Mouse (Mus musculus) neural tube, embryonic 14.5 days (tissue): ENCODE results near the gene Foxc1. TPM values are rescaled to one million over a fixed set of nuclear protein-coding genes. Genes with fewer than 3 reads are reported as not detected.

Experiments
- ATAC-seq: fragments of 200-750 bp; cut with Nextera tagmentation; 2 replicates; pipeline ENCODE4 v1.8.0; 2017; ENCODE audit warnings: low read depth, mild to moderate bottlenecking, moderate TSS enrichment, moderate library complexity
- H3K27ac ChIP-seq: fragments of 300-500 bp; sonication (generic); 2 replicates; pipeline ENCODE4 v1.5.1; 2014; ENCODE audit warnings: low read depth, mild to moderate bottlenecking, control low read depth, low read length, moderate library complexity, mixed read lengths
- H3K27me3 ChIP-seq: fragments of 300-500 bp; sonication (generic); 2 replicates; pipeline ENCODE4 v1.6.1; 2014; ENCODE audit warnings: low read length; ENCODE audit not compliant: control insufficient read depth, insufficient read depth
- H3K36me3 ChIP-seq: fragments of 300-500 bp; sonication (generic); 2 replicates; pipeline ENCODE4 v1.6.1; 2014; ENCODE audit warnings: low read length, mixed read lengths; ENCODE audit not compliant: control insufficient read depth, insufficient read depth
- H3K4me1 ChIP-seq: fragments of 300-500 bp; sonication (generic); 2 replicates; pipeline ENCODE4 v1.6.1; 2014; ENCODE audit warnings: low read length; ENCODE audit not compliant: control insufficient read depth, insufficient read depth
- H3K4me2 ChIP-seq: fragments of 300-500 bp; sonication (generic); 2 replicates; pipeline ENCODE4 v1.6.1; 2014; ENCODE audit warnings: mild to moderate bottlenecking, low read depth, low read length, control low read depth
- H3K4me3 ChIP-seq: fragments of 300-500 bp; sonication (generic); 2 replicates; pipeline ENCODE4 v1.5.1; 2014; ENCODE audit warnings: low read depth, low read length, control low read depth, mixed read lengths
- H3K9ac ChIP-seq: fragments of 300-500 bp; sonication (generic); replicated peaks from 2 replicates; pipeline ENCODE4 v1.6.1; 2014; ENCODE audit warnings: low read depth, mild to moderate bottlenecking, control low read depth, low read length, mixed read lengths
- H3K9me3 ChIP-seq: fragments of 300-500 bp; sonication (generic); 2 replicates; pipeline ENCODE4 v1.6.1; 2016; ENCODE audit warnings: low read length; ENCODE audit not compliant: control insufficient read depth
- WGBS: fragments of 180-500 bp; shearing (Covaris S2); extraction: QIAGEN DNeasy Blood & Tissue Kit; methylation state at CpG from one replicate; pipeline ENCODE4 v1.1.7; 2014; 5-methylcytosine and 5-hydroxymethylcytosine counted together
- polyA plus RNA-seq: library from polyadenylated mRNA; unstranded; fragments of >200 nt; fragmentation: Nextera tagmentation; extraction: Ambion mirVana; gene quantifications from 2 replicates; pipeline ENCODE4 v1.2.1, GENCODE M21; 2014

The Foxc1 gene
- polyA plus RNA-seq, 1 experiment from 2014 or later, result 0.50 TPM

DNA sequence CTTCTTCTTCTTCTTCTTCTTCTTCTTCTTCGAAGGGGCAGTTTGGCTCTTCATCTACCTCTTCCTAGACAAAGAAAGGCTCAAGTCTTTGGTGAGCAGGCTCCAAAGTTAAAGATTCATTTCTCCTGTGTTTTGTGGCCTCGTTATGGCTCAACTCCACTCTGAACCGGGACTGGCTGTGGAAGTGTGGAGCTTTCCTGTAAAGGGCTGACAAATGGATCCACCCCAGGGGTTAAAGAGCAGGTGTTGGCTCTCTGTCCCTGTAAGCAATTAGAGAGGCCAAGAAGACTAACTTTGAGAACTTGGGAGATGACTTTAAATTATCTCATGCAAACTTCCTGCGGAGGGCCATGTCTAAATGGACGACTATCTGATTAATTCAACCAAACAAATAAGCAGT lies 4.0 kb upstream of the Foxc1 start:
- Histone ChIP-seq H3K9me3 (no peaks in the 10 kb centered on the region), H3K27me3 (peaks cover 62% of the 10 kb centered on the region), H3K36me3 (no peaks in the 10 kb centered on the region), H3K4me1 (peaks cover 16% of the 10 kb centered on the region), H3K4me3 (no peak overlapping the region), H3K27ac (no peak overlapping the region), H3K4me2 (no peak overlapping the region), H3K9ac (no peak overlapping the region)
- no peak for ATAC-seq
- WGBS, result 8% methylated on average over 5 of the region's 5 CpGs

DNA sequence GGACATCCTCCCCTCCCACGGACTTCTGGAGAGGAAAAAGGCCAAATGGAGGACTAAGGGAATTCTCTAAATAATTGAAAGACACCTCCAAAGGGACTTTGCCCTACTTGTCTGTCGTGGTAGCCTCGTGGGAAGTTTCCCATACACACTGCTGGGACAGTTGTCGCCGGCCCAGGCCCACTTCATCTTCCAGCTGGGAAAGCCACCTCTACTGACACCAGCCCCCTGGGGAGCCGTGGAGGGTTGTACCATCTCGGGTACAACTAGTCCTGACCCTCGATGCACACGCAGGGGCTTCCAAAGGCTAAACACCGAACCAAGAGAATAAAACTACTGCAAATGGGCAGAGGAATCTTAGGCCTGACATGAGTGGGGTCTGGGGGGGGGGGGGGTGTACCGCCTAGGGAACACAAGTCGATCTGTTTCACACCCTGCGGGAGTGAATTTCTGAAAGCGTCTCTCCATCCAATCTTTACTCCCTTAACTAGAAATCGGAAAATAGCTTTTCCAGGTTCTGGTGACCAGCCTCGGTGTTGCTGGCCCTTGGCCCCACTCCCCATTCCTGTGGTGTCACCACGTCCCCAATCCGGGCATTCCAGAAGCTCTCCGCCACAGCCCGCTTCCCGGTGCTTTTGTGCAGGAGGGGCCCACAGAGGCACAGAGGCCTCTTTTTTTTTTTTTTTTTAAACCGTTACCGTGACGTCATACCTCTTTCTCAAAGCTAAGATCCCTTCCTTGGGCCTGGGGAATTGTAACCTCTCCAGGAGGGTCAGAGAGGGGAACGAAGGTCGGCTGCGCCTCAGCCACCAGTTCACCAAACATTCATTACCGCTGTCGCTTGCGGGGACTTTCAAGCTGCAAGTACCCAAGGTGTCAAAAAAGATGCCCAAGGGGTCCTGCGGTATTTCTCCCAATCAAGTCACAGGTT lies 3.0 kb upstream of the Foxc1 start:
- under 1% methylated on average over 31 of the region's 31 CpGs for WGBS
- Histone ChIP-seq H3K9ac (no peak overlapping the region), H3K4me3 (no peak overlapping the region), H3K27ac (no peak overlapping the region), H3K4me1 (peaks cover 16% of the 10 kb centered on the region), H3K4me2 (no peak overlapping the region), H3K9me3 (no peaks in the 10 kb centered on the region), H3K36me3 (no peaks in the 10 kb centered on the region), H3K27me3 (peaks cover 70% of the 10 kb centered on the region)
- no peak for ATAC-seq

GRCm38 (mm10) chr13:31804571-31804970 lies 1.9 kb upstream of the Foxc1 start:
- Histone ChIP-seq H3K9ac (no peak overlapping the region), H3K27me3 (peaks cover 65% of the 10 kb centered on the region), H3K9me3 (no peaks in the 10 kb centered on the region), H3K4me2 (no peak overlapping the region), H3K4me3 (no peak overlapping the region), H3K36me3 (no peaks in the 10 kb centered on the region), H3K4me1 (peaks cover 16% of the 10 kb centered on the region), H3K27ac (no peak overlapping the region)
- WGBS, result 1% methylated on average over 7 of the region's 7 CpGs
- ATAC-seq, result no peak

GRCm38 (mm10) chr13:31805831-31806427 lies 504 bp upstream of the Foxc1 start:
- no peak overlapping the region for H3K9ac ChIP-seq
- no peaks in the 10 kb centered on the region for H3K9me3 ChIP-seq
- peaks cover 66% of the 10 kb centered on the region for H3K27me3 ChIP-seq
- peaks cover 16% of the 10 kb centered on the region for H3K4me1 ChIP-seq
- no peaks in the 10 kb centered on the region for H3K36me3 ChIP-seq
- H3K4me2 ChIP-seq, result peak overlapping the region; percentile 51
- peak; percentile 8; the same call in 1 of the 2 replicates for ATAC-seq
- no peak overlapping the region for H3K27ac ChIP-seq
- under 1% methylated on average over 31 of the region's 34 CpGs for WGBS
- H3K4me3 ChIP-seq, result peak overlapping the region; percentile 34

- H3K27me3 ChIP-seq, result peaks cover 63% of the 10 kb centered on the region
- no peaks in the 10 kb centered on the region for H3K9me3 ChIP-seq
- peaks cover 10% of the 10 kb centered on the region; the same call in 1 of the 2 replicates for H3K4me1 ChIP-seq
- H3K9ac ChIP-seq, result peak overlapping the region; percentile 50
- peak overlapping the region; percentile 51 for H3K4me2 ChIP-seq
- peak; percentile 29; the same call in 1 of the 2 replicates for ATAC-seq
- WGBS, result under 1% methylated on average over 80 of the region's 101 CpGs
- H3K27ac ChIP-seq, result peak overlapping the region; percentile 69
- H3K36me3 ChIP-seq, result no peaks in the 10 kb centered on the region
- peak overlapping the region; percentile 34 for H3K4me3 ChIP-seq
These were observed 680 bp downstream of the Foxc1 start for GRCm38 (mm10) chr13:31806890-31807735.

DNA sequence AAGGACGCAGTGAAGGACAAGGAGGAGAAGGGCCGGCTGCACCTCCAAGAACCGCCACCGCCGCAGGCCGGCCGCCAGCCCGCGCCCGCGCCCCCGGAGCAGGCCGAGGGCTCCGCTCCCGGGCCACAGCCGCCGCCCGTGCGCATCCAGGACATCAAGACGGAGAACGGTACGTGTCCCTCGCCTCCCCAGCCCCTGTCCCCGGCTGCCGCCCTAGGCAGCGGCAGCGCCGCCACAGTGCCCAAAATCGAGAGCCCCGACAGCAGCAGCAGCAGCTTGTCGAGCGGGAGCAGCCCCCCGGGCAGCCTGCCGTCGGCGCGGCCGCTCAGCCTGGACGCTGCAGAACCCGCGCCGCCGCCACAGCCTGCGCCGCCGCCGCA lies 1.3 kb downstream of the Foxc1 start:
- peak overlapping the region; percentile 50 for H3K9ac ChIP-seq
- H3K9me3 ChIP-seq, result no peaks in the 10 kb centered on the region
- H3K4me2 ChIP-seq, result 0 out of 2 replicates have a peak overlapping the region, but pooled peaks have one; percentile 14
- WGBS, result under 1% methylated on average over 45 of the region's 47 CpGs
- no peaks in the 10 kb centered on the region for H3K36me3 ChIP-seq
- peak; percentile 1; the same call in 1 of the 2 replicates for ATAC-seq
- H3K4me1 ChIP-seq, result peaks cover 10% of the 10 kb centered on the region; the same call in 1 of the 2 replicates
- peak overlapping the region; percentile 55; the same call in 1 of the 2 replicates for H3K27ac ChIP-seq
- peak overlapping the region; percentile 34 for H3K4me3 ChIP-seq
- peaks cover 65% of the 10 kb centered on the region for H3K27me3 ChIP-seq

- WGBS, result 0% methylated on average over 58 of the region's 73 CpGs
- Histone ChIP-seq H3K4me1 (peaks cover 10% of the 10 kb centered on the region; the same call in 1 of the 2 replicates), H3K9me3 (no peaks in the 10 kb centered on the region), H3K27ac (peak overlapping the region; percentile 55), H3K9ac (peak overlapping the region; percentile 50; the same call in 1 of the 2 replicates), H3K36me3 (no peaks in the 10 kb centered on the region), H3K4me2 (no peak overlapping the region), H3K27me3 (peaks cover 68% of the 10 kb centered on the region), H3K4me3 (peak overlapping the region; percentile 34)
- ATAC-seq, result no peak
These were observed 1.8 kb downstream of the Foxc1 start for GRCm38 (mm10) chr13:31808116-31808803.

- H3K9ac ChIP-seq, result peak overlapping the region; percentile 50; the same call in 1 of the 2 replicates
- H3K4me3 ChIP-seq, result peak overlapping the region; percentile 34
- ATAC-seq, result no peak
- H3K36me3 ChIP-seq, result no peaks in the 10 kb centered on the region
- H3K9me3 ChIP-seq, result no peaks in the 10 kb centered on the region
- peak overlapping the region; percentile 22; the same call in 1 of the 2 replicates for H3K27ac ChIP-seq
- no peak overlapping the region for H3K4me2 ChIP-seq
- peaks cover 10% of the 10 kb centered on the region; the same call in 1 of the 2 replicates for H3K4me1 ChIP-seq
- H3K27me3 ChIP-seq, result peaks cover 68% of the 10 kb centered on the region
- WGBS, result 4% methylated on average over 16 of the region's 16 CpGs
These were observed 2.5 kb downstream of the Foxc1 start for GRCm38 (mm10) chr13:31808804-31809420.
